Comparison of ENCODE assay signal across 17 mouse cellular contexts in genomic region chr13:78985921-78986320, GRCm38 (mm10).
"Had no signal": no experiment of that assay in that cellular context is flagged by ENCODE, and none has a peak within 500 bp of the region (broad histone marks: within the 10 kb centered on the region; RNA-seq: fewer than 3 reads in every experiment).

No protein-coding gene starts in this region.

- H3K4me2 ChIP-seq: liver, embryonic 15.5 days; lung, embryonic 15.5 days; midbrain, embryonic 12.5 days; neural tube, embryonic 12.5 days; stomach, embryonic 15.5 days had no signal

- H3K27ac ChIP-seq: liver, embryonic 15.5 days; lung, embryonic 15.5 days; macrophage; midbrain, embryonic 12.5 days; neural tube, embryonic 12.5 days; stomach, embryonic 15.5 days; stomach, postnatal 0 days had no signal

- H3K9me3 ChIP-seq: liver, embryonic 15.5 days; lung, embryonic 15.5 days; megakaryocyte, embryonic 14.5 days; midbrain, embryonic 12.5 days; neural tube, embryonic 12.5 days; stomach, embryonic 15.5 days had no signal

- H3K4me3 ChIP-seq: liver, embryonic 15.5 days; lung, embryonic 15.5 days; megakaryocyte, embryonic 14.5 days; midbrain, embryonic 12.5 days; neural tube, embryonic 12.5 days; stomach, embryonic 15.5 days had no signal

- H3K27me3 ChIP-seq: liver, embryonic 15.5 days; lung, embryonic 15.5 days; megakaryocyte, embryonic 14.5 days; midbrain, embryonic 12.5 days; neural tube, embryonic 12.5 days; stomach, embryonic 15.5 days had no signal

- H3K4me1 ChIP-seq: liver, embryonic 15.5 days; lung, embryonic 15.5 days; megakaryocyte, embryonic 14.5 days; midbrain, embryonic 12.5 days; neural tube, embryonic 12.5 days; stomach, embryonic 15.5 days had no signal

- H3K36me3 ChIP-seq: liver, embryonic 15.5 days; lung, embryonic 15.5 days; midbrain, embryonic 12.5 days; neural tube, embryonic 12.5 days; stomach, embryonic 15.5 days had no signal

- H3K9ac ChIP-seq: liver, embryonic 15.5 days; liver, postnatal 0 days; lung, embryonic 15.5 days; midbrain, embryonic 12.5 days; neural tube, embryonic 12.5 days; stomach, embryonic 15.5 days had no signal

- DNase-seq: liver, postnatal 0 days; lung, adult 2 months; lung, postnatal 14 days; lung, postnatal 36 days; midbrain, embryonic 14.5 days; right cerebral cortex, postnatal 14 days; thymus, adult 2 months; thymus, postnatal 25 days had no signal

- ATAC-seq: liver, postnatal 0 days; lung, postnatal 0 days had no signal
